Mouse (Mus musculus): ENCODE measurements at regions not wholly inside any gene's neighbourhood (a gene's known extent, or its start where the extent isn't known, plus 50 kb on each side); places are given as distances from the start of the nearest gene placed in this dataset.

GRCm38 (mm10) chr16:86015336-86015735 is 113.7 kb upstream of the Adamts5 start:
- H3K27me3 ChIP-seq (ENCODE audit: insufficient read depth, low read length), result no peaks in the 10 kb centered on the region
- no peak for DNase-seq (ENCODE audit: low spot score)
- no peak overlapping the region for H3K4me3 ChIP-seq (ENCODE audit: low read depth, low read length)
- no peak for ATAC-seq (ENCODE audit: extremely low read depth, insufficient number of reproducible peaks, low FRiP score, poor library complexity, severe bottlenecking)
- no peaks in the 10 kb centered on the region for H3K36me3 ChIP-seq (replicated peaks)
- no peaks in the 10 kb centered on the region for H3K4me1 ChIP-seq (ENCODE audit: insufficient read depth, low read depth, low read length)
- no peaks in the 10 kb centered on the region for H3K9me3 ChIP-seq (replicated peaks)
- TF ChIP-seq CTCF (IDR thresholded peaks at IDR 0.05; ENCODE audit: low read depth, low read length), result no peak
- no peak for TF ChIP-seq GATA2 (IDR thresholded peaks at IDR 0.05; ENCODE audit: borderline replicate concordance, low read depth, low read length)
- TF ChIP-seq POLR2AphosphoS5 (IDR thresholded peaks at IDR 0.05; ENCODE audit: insufficient replicate concordance, low read depth, low read length), result no peak
- TF ChIP-seq GATA1 (IDR thresholded peaks at IDR 0.05; ENCODE audit: borderline replicate concordance, low read length), result no peak
- no peak for TF ChIP-seq TAL1 (conservative IDR thresholded peaks at IDR 0.05; ENCODE audit: low read depth, low read length)

DNA sequence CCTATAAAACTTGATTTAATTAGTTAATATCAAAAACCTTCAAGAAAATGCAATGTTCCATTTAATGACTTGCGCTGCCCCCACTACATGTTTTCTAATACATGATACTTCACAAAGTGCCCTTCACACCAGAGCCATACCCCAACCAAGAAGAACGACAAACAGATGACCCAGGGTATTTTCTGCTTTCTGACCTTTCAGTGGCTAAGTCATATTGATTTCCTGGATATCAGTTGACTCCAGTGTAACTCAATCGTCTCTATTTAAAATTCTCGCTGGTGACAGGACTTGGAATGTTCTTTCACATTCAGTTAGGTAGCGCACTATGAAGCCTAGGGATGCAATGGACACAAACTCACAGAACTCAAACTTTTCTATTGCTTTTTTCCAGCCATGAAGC is 109.4 kb upstream of the Adamts5 start:
- Histone ChIP-seq H3K9me3 (replicated peaks) (no peaks in the 10 kb centered on the region), H3K27me3 (ENCODE audit: insufficient read depth, low read length) (no peaks in the 10 kb centered on the region), H3K36me3 (replicated peaks) (no peaks in the 10 kb centered on the region), H3K4me3 (ENCODE audit: low read depth, low read length) (no peak overlapping the region), H3K4me1 (ENCODE audit: insufficient read depth, low read depth, low read length) (no peaks in the 10 kb centered on the region)
- no peak for ATAC-seq (ENCODE audit: extremely low read depth, insufficient number of reproducible peaks, low FRiP score, poor library complexity, severe bottlenecking)
- TF ChIP-seq CTCF (IDR thresholded peaks at IDR 0.05; ENCODE audit: low read depth, low read length) (no peak), GATA1 (IDR thresholded peaks at IDR 0.05; ENCODE audit: borderline replicate concordance, low read length) (no peak), GATA2 (IDR thresholded peaks at IDR 0.05; ENCODE audit: borderline replicate concordance, low read depth, low read length) (no peak), TAL1 (conservative IDR thresholded peaks at IDR 0.05; ENCODE audit: low read depth, low read length) (no peak), POLR2AphosphoS5 (IDR thresholded peaks at IDR 0.05; ENCODE audit: insufficient replicate concordance, low read depth, low read length) (no peak)
- no peak for DNase-seq (ENCODE audit: low spot score)

DNA sequence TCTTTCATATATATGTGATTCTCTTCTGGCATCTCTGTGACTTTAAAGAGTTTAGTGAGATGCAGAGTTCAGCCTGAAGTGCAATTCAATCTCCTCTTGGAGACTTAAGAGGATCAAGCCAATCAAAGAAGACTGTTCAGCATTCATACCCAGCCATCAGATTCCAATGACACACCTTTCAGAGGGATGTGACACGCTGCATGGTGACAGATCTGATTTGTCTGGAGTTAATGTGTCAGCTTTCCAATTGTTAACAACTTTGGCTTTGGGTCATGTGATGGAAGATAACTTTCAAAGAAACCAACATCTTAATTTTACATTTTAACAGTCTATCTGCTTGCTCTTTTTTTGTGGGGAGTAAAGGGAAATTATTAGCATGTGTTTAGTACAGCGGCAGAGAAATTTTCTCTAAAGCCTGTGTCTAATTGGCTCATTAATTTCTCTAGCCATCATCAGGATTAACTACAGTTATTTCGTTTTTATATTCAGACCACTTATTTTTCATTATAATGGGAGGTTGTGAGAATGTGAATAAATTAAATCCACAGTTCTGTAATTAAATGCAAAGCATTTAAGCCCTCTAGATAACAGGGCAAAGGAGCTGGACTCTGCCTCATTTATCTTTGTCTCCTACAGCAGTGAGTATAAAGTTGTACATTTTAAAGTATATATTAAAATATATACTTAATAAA is 108.2 kb upstream of the Adamts5 start:
- Histone ChIP-seq H3K36me3 (replicated peaks) (no peaks in the 10 kb centered on the region), H3K27me3 (ENCODE audit: insufficient read depth, low read length) (no peaks in the 10 kb centered on the region), H3K9me3 (replicated peaks) (no peaks in the 10 kb centered on the region), H3K4me1 (ENCODE audit: insufficient read depth, low read depth, low read length) (no peaks in the 10 kb centered on the region), H3K4me3 (ENCODE audit: low read depth, low read length) (no peak overlapping the region)
- no peak for DNase-seq (ENCODE audit: low spot score)
- no peak for TF ChIP-seq GATA2 (IDR thresholded peaks at IDR 0.05; ENCODE audit: borderline replicate concordance, low read depth, low read length)
- no peak for TF ChIP-seq TAL1 (conservative IDR thresholded peaks at IDR 0.05; ENCODE audit: low read depth, low read length)
- TF ChIP-seq POLR2AphosphoS5 (IDR thresholded peaks at IDR 0.05; ENCODE audit: insufficient replicate concordance, low read depth, low read length), result no peak
- TF ChIP-seq CTCF (IDR thresholded peaks at IDR 0.05; ENCODE audit: low read depth, low read length), result no peak
- no peak for TF ChIP-seq GATA1 (IDR thresholded peaks at IDR 0.05; ENCODE audit: borderline replicate concordance, low read length)
- ATAC-seq (ENCODE audit: extremely low read depth, insufficient number of reproducible peaks, low FRiP score, poor library complexity, severe bottlenecking), result no peak

- Histone ChIP-seq H3K4me1 (ENCODE audit: insufficient read depth, low read depth, low read length) (no peaks in the 10 kb centered on the region), H3K4me3 (ENCODE audit: low read depth, low read length) (no peak overlapping the region), H3K27me3 (ENCODE audit: insufficient read depth, low read length) (no peaks in the 10 kb centered on the region), H3K9me3 (replicated peaks) (no peaks in the 10 kb centered on the region), H3K36me3 (replicated peaks) (no peaks in the 10 kb centered on the region)
- ATAC-seq (ENCODE audit: extremely low read depth, insufficient number of reproducible peaks, low FRiP score, poor library complexity, severe bottlenecking) (no peak), DNase-seq (ENCODE audit: low spot score) (no peak)
- TF ChIP-seq GATA2 (IDR thresholded peaks at IDR 0.05; ENCODE audit: borderline replicate concordance, low read depth, low read length) (no peak), POLR2AphosphoS5 (IDR thresholded peaks at IDR 0.05; ENCODE audit: insufficient replicate concordance, low read depth, low read length) (no peak), TAL1 (conservative IDR thresholded peaks at IDR 0.05; ENCODE audit: low read depth, low read length) (no peak), GATA1 (IDR thresholded peaks at IDR 0.05; ENCODE audit: borderline replicate concordance, low read length) (no peak), CTCF (IDR thresholded peaks at IDR 0.05; ENCODE audit: low read depth, low read length) (no peak)
These were observed 106.2 kb upstream of the Adamts5 start for GRCm38 (mm10) chr16:86007799-86008198.

- Histone ChIP-seq H3K36me3 (replicated peaks) (no peaks in the 10 kb centered on the region), H3K9me3 (replicated peaks) (peaks cover 5% of the 10 kb centered on the region; the same call in 1 of the 2 replicates), H3K27me3 (ENCODE audit: insufficient read depth, low read length) (no peaks in the 10 kb centered on the region), H3K4me1 (ENCODE audit: insufficient read depth, low read depth, low read length) (no peaks in the 10 kb centered on the region), H3K4me3 (ENCODE audit: low read depth, low read length) (no peak overlapping the region)
- ATAC-seq (ENCODE audit: extremely low read depth, insufficient number of reproducible peaks, low FRiP score, poor library complexity, severe bottlenecking), result no peak
- TF ChIP-seq GATA1 (IDR thresholded peaks at IDR 0.05; ENCODE audit: borderline replicate concordance, low read length), result no peak
- no peak for TF ChIP-seq TAL1 (conservative IDR thresholded peaks at IDR 0.05; ENCODE audit: low read depth, low read length)
- no peak for TF ChIP-seq GATA2 (IDR thresholded peaks at IDR 0.05; ENCODE audit: borderline replicate concordance, low read depth, low read length)
- no peak for TF ChIP-seq POLR2AphosphoS5 (IDR thresholded peaks at IDR 0.05; ENCODE audit: insufficient replicate concordance, low read depth, low read length)
- no peak for TF ChIP-seq CTCF (IDR thresholded peaks at IDR 0.05; ENCODE audit: low read depth, low read length)
- no peak for DNase-seq (ENCODE audit: low spot score)
These were observed 99.2 kb upstream of the Adamts5 start for GRCm38 (mm10) chr16:86000846-86001245.

DNA sequence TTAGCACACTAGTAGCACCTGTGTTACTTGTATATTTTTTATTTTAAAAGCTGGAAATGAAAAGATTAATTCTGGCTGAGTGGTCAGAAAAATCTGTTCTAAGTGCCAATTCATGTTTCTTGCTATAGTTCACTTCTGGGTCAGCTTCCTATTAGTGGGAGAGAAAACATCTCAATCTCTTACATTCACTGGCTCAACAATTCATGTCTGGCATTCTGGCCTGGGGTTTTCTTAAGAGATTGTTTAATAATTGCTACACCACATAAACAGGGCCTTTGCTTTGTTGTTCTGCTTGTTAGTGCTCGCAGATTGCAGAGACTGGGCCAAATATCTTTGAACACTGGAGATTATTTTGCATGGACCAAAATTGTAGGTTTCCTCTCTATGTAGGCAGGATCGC is 84.2 kb upstream of the Adamts5 start:
- Histone ChIP-seq H3K36me3 (replicated peaks) (no peaks in the 10 kb centered on the region), H3K4me3 (ENCODE audit: low read depth, low read length) (no peak overlapping the region), H3K4me1 (ENCODE audit: insufficient read depth, low read depth, low read length) (no peaks in the 10 kb centered on the region), H3K27me3 (ENCODE audit: insufficient read depth, low read length) (no peaks in the 10 kb centered on the region), H3K9me3 (replicated peaks) (no peaks in the 10 kb centered on the region)
- DNase-seq (ENCODE audit: low spot score) (no peak), ATAC-seq (ENCODE audit: extremely low read depth, insufficient number of reproducible peaks, low FRiP score, poor library complexity, severe bottlenecking) (no peak)
- TF ChIP-seq GATA1 (IDR thresholded peaks at IDR 0.05; ENCODE audit: borderline replicate concordance, low read length) (no peak), TAL1 (conservative IDR thresholded peaks at IDR 0.05; ENCODE audit: low read depth, low read length) (no peak), GATA2 (IDR thresholded peaks at IDR 0.05; ENCODE audit: borderline replicate concordance, low read depth, low read length) (no peak), CTCF (IDR thresholded peaks at IDR 0.05; ENCODE audit: low read depth, low read length) (no peak), POLR2AphosphoS5 (IDR thresholded peaks at IDR 0.05; ENCODE audit: insufficient replicate concordance, low read depth, low read length) (no peak)

Measured in G1E (cell line).